Mouse (Mus musculus) liver, adult 2 months (tissue): ENCODE measurements at regions not wholly inside any gene's neighbourhood (a gene's known extent, or its start where the extent isn't known, plus 50 kb on each side); places are given as distances from the start of the nearest gene placed in this dataset.

Experiments used
- DNase-seq: peaks from one replicate; pipeline ENCODE4 v3.0.0-alpha.2; 2011; ENCODE audit warnings: low read depth, low spot score; ENCODE audit errors: extremely low read depth
- H3K27ac ChIP-seq: fragments of 200-500 bp; replicated peaks from 2 replicates; pipeline ENCODE4 v1.5.1; 2012; ENCODE audit warnings: low read depth, mild to moderate bottlenecking, control low read depth, inconsistent platforms, low read length; ENCODE audit not compliant: insufficient read depth
- H3K27me3 ChIP-seq: fragments of 200-500 bp; 2 replicates; pipeline ENCODE4 v1.6.1; 2012; ENCODE audit warnings: mild to moderate bottlenecking, moderate library complexity, low read length, inconsistent platforms; ENCODE audit not compliant: control insufficient read depth, insufficient read depth
- H3K36me3 ChIP-seq: fragments of 200-500 bp; 2 replicates; pipeline ENCODE4 v1.6.1; 2012; ENCODE audit warnings: low read length, inconsistent platforms; ENCODE audit not compliant: control insufficient read depth, insufficient read depth
- H3K4me1 ChIP-seq: fragments of 200-500 bp; 2 replicates; pipeline ENCODE4 v1.6.1; 2011; ENCODE audit warnings: low read length; ENCODE audit not compliant: control insufficient read depth, insufficient read depth
- H3K4me3 ChIP-seq: fragments of 200-500 bp; 2 replicates; pipeline ENCODE4 v1.5.1; 2011; ENCODE audit warnings: low read depth, mild to moderate bottlenecking, control low read depth, low read length, moderate library complexity; ENCODE audit not compliant: insufficient read depth
- H3K79me2 ChIP-seq: fragments of 200-500 bp; 2 replicates; pipeline ENCODE4 v1.6.1; 2012; ENCODE audit warnings: inconsistent platforms, mild to moderate bottlenecking, low read length, moderate library complexity; ENCODE audit not compliant: control insufficient read depth, insufficient read depth
- H3K9ac ChIP-seq: fragments of 200-500 bp; 2 replicates; pipeline ENCODE4 v1.6.1; 2012; ENCODE audit warnings: low read depth, mild to moderate bottlenecking, control low read depth, inconsistent platforms, low read length
- CTCF ChIP-seq: fragments of 200-500 bp; IDR thresholded peaks from 2 replicates; pipeline ENCODE4 v1.5.1; 2011; ENCODE audit warnings: low read depth, low read length, control low read depth
- POLR2A ChIP-seq: fragments of 200-500 bp; IDR thresholded peaks from 2 replicates; pipeline ENCODE4 v1.6.1; 2011; ENCODE audit warnings: low read length, control low read depth; ENCODE audit not compliant: insufficient read depth; ENCODE audit errors: extremely low read depth

GRCm38 (mm10) chr6:26205991-26206390 is 396.9 kb upstream of the Pot1a start:
- peak; percentile 40 for DNase-seq
- H3K9ac ChIP-seq: no peak overlapping the region
- no peak overlapping the region for H3K4me3 ChIP-seq
- H3K79me2 ChIP-seq: no peaks in the 10 kb centered on the region
- H3K27me3 ChIP-seq: no peaks in the 10 kb centered on the region
- H3K36me3 ChIP-seq: no peaks in the 10 kb centered on the region
- no peaks in the 10 kb centered on the region for H3K4me1 ChIP-seq
- H3K27ac ChIP-seq: no peak overlapping the region
- TF ChIP-seq CTCF (no peak), POLR2A (no peak)
